Mouse (Mus musculus) adrenal gland, adult 18-20 months (tissue): ENCODE data around the gene Aqr. TPM values are rescaled to one million over a fixed set of nuclear protein-coding genes. Genes with fewer than 3 reads are reported as not detected.

Experiments
- DNase-seq, 2 experiments: peaks; one replicate each; pipeline ENCODE4 v3.0.0; 2021 to 2022; ENCODE audit warnings: low spot score in 2 of 2
- microRNA-seq, 2 experiments: library from miRNA; unstranded; fragments of <30 nt; microRNA quantifications; one replicate each; pipeline ENCODE4 v1.2.0; 2021; ENCODE audit warnings: borderline number of aligned reads in 2 of 2
- total RNA-seq, 2 experiments: library from RNA; stranded (reverse); gene quantifications; 1 replicate in 1 of 2; 2 replicates in 1 of 2; pipeline ENCODE4 v1.2.3; 2021

Gene Aqr
- total RNA-seq, 2 experiments from 2014 or later, result 30.9 to 34.2 TPM

DNA sequence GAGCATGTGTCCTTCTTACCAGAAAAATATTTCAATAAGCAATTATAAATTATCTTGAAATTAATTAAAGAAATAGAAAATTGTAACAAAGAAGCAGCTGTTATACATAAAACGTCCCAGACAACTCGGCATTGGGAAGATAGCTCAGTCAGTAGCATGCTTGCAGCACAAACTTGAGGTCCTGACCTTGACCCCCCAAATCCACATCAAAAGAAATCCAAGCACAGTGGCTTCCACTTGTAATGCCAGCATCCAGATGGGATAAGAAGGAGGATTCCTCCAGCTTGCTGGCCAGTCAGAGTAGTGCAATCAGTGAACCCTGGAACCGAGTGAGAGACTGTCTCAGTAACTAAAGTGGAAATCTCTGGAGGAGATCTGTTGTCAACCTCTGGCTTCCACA lies 120.6 kb downstream of the Aqr start:
- no peak for DNase-seq

DNA sequence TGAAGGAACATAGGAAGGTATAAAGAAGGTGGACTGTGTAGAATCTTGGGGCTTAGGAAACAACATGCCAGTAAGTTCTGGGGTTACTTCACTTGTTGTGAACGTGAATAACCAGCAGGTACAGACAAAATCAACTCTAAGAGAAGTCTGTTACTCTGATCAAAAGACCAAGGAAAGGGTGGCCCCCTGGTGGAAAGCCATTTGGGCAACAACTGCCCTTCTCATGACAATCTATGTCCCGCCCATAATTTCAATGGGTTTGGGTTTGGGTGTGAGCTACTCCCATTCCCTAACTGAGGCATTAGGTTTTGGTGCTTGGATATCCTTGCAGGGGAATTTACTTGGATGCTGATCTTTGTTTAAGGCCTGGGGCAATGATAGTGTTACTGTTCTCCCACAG lies 122.8 kb downstream of the Aqr start:
- no peak for DNase-seq

DNA sequence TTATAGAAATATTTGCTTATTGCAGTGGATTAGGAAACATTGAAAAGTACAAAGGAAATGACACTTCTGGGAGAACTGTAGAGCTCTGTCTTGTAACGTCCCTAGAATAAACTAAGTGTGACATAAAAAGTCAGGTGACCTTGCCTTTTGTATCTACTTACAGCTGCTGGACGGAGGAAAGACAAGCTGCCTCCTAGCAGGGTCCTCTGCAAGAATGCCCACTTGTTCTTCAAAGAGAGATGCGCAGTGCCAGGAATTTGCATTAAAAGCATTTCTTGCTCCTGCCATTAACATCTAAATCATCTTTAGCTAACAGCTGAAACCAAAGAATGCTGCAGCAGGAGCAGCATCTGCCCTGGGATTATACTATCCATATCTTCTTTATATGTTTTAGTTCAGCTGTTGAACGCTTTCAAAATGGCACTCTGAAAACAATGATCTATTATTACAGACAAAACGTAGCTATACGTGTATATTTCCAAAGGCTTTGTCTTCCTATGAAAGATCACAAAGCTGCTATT lies 126.7 kb downstream of the Aqr start:
- no peak for DNase-seq

DNA sequence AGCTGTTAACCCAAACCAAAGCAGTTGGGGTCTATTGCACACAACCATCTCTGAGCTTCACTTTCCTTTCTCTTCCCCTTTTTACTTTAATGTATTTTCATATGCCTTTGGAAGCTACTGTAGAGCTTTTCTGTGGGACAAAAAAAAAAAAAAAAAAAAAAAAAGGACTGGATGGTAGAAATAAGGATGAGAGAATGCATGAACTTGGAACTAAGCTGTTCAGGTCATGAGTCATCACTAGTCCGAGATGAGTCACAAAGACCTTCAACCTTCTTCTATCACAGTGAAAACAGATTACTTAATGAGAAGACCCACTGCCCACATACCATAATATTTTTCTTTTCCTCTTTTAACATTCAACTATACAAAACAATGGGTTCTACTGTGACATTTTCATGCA lies 127.2 kb downstream of the Aqr start:
- DNase-seq, result no peak

DNA sequence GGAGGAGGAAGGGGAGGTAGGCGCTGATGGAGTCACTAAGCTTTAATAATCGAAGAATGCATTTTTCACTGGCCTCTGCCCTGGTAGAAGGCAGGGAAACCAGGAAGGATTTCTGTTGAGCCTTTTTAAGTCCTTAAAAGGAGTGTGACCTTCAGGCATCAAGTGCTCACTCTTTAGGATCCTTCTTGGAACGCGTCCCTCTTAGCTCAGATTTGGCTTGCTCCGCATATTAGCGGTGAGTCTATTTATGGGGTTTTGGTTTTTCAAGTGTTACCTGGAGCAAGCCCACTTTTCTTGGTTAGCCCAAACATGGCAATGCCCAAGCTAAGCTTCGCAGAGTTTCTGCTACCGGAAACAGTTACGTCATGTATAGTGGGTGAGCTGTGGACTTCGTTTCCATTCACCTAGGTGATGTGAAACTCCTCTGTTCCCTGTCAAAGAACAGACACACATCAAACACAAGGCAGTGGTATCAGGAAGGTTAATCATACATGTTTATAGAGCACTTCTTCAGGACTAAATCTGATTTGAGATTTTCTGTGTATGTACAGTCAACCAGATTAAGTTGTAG lies 128.5 kb downstream of the Aqr start:
- no peak for DNase-seq

DNA sequence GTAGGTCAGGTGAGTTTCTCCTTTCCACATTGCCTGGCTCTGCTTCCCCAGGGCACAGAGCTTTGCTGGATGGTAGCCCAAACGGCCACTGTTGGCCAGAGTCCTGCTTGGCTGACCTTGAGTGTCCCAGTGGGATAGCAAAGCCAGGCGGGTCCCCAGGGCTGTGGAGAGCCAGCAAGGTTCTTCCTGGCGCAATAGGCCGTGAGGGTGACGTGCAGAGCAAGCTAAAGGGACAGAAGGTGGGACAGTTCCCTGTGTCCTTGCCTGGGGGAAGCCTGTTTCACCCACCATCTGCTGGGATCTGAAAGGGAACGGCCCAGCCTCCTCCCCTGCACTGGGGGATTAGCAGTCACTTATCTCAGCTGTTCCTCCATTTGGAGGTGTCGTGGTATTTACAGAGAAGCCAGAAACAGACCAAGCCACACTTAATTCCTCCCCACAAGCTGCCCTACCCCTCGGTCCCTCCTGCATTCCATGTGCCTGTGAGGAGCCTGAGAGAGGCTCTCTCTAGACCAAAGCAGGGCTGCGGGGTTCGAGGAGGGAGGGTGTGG lies 129.4 kb downstream of the Aqr start:
- DNase-seq, result peak; percentile 29 to 51

DNA sequence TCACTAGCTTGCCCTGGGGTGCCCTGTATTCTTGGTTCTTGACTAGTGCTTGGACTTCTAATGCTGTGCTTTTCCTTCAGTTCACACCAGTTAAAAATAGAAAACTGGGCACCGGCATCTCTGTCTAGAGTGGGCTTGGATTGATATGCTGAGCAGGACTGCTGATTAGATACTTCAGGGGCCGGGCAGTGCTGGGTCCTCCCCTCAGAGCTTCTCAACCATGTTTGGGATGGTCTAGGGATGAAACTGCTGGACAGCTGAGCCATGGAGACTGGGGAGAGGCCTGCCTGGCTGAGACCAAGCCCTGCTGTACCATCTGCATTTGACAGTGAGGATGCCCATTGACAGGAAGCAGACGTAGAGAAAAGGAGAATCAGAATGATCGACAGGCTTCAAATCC lies 132.7 kb downstream of the Aqr start:
- no peak for DNase-seq

DNA sequence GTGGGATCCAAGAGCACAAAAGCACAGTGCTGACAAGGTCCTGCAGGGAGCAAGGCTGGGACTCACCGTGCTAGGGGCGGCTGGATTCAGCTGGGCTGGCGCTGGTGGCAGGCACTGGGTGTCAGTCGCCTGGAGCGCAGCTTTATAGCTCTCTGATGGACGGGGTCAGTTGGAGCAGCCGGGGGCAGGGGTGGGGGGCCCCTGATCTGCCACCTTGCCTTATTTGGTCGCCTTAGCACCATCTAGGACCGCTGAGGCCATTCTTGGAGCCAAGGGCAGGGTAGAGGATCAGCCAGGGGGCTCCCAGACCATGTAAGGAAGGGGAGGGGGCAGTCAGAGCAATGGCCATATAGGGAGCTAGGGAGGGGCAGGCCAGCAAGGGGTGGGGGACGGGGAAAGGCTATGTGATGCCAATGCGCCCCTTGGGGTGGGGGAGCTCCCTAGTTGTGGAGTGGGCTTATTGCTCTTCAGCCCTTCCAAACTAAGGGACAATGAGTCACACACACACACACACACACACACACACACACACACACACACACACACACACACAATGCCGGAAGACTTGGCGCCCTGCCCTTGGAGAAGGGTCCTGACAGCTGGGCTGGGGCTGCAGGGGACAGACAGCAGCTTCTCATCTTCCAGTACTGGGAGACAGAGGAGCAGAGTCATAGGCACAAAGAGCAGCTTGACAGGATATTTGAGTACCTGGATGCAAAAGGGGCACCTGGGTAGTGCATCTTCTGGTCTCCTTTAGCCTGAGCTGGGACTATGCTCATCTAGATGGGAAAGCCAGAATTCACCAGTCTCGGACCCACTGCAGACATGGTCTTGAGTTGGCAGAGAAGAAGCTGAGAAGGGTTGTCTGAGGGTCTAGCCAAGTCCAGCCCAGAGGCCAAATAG lies 133.9 kb downstream of the Aqr start, which contains the start of gene Actc1:
Actc1 (minus strand) TSS at position 853 of the 903 bp plus-strand sequence.
- DNase-seq, result no peak

DNA sequence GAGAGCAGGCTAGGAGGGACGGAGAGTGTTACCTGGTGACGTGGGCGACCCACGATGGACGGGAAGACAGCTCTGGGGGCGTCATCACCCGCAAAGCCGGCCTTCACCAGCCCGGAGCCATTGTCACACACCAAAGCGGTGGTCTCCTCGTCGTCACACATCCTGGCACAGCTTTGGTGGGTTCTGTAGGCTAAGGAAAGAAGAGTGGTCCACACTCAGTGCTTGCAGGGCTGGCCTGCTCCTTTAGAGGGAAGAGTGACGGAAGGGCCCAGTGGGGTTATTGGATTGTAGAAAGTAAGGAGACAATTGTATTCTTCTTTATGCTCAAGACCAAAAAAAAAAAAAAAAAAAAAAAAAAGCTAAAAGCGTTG lies 135.0 kb downstream of the Aqr start:
- DNase-seq, result no peak

Small RNA genes lying within 50 kb of the gene (microRNA-seq; reads per million reads assigned to microRNA genes)
- 0 reads per million in 2 experiments for gene Mir7002

Other genes with a start within 250 kb of the Aqr start
- 1 to 10 TPM; 2.9 to 3.2 TPM for gene Gjd2, start 173.4 kb downstream of the Aqr start, total RNA-seq
- gene Actc1, start 133.5 kb downstream of the Aqr start, total RNA-seq, result not detected
- gene Zfp770, start 14.4 kb upstream of the Aqr start, total RNA-seq, result 10 to 100 TPM; 11.3 to 11.6 TPM